Mouse (Mus musculus) neural tube, embryonic 15.5 days (tissue): ENCODE data around the gene Fmo3. TPM values are rescaled to one million over a fixed set of nuclear protein-coding genes. Genes with fewer than 3 reads are reported as not detected.

Experiments used
- ATAC-seq: fragments of 200-750 bp; cut with Nextera tagmentation; 2 replicates; pipeline ENCODE4 v1.8.0; 2017; ENCODE audit warnings: mild to moderate bottlenecking, moderate TSS enrichment, moderate library complexity; ENCODE audit not compliant: low FRiP score
- H3K27ac ChIP-seq: fragments of 300-500 bp; sonication (generic); replicated peaks from 2 replicates; pipeline ENCODE4 v1.5.1; 2015; ENCODE audit warnings: mild to moderate bottlenecking, inconsistent platforms
- H3K27me3 ChIP-seq: fragments of 300-500 bp; sonication (generic); replicated peaks from 2 replicates; pipeline ENCODE4 v1.6.1; 2015; ENCODE audit warnings: inconsistent platforms
- H3K36me3 ChIP-seq: fragments of 300-500 bp; sonication (generic); 2 replicates; pipeline ENCODE4 v1.6.1; 2015; ENCODE audit warnings: inconsistent platforms
- H3K4me1 ChIP-seq: fragments of 300-500 bp; sonication (generic); 2 replicates; pipeline ENCODE4 v1.6.1; 2015; ENCODE audit warnings: inconsistent platforms
- H3K4me2 ChIP-seq: fragments of 300-500 bp; sonication (generic); 2 replicates; pipeline ENCODE4 v1.6.1; 2015; ENCODE audit warnings: inconsistent platforms, mild to moderate bottlenecking, moderate library complexity
- H3K4me3 ChIP-seq: fragments of 300-500 bp; sonication (generic); replicated peaks from 2 replicates; pipeline ENCODE4 v1.5.1; 2015; ENCODE audit warnings: mild to moderate bottlenecking, inconsistent platforms
- H3K9ac ChIP-seq: fragments of 300-500 bp; sonication (generic); replicated peaks from 2 replicates; pipeline ENCODE4 v1.6.1; 2015; ENCODE audit warnings: mild to moderate bottlenecking, inconsistent platforms
- H3K9me3 ChIP-seq: fragments of 300-500 bp; sonication (generic); replicated peaks from 2 replicates; pipeline ENCODE4 v1.6.1; 2016; ENCODE audit warnings: inconsistent platforms
- WGBS: fragments of 180-500 bp; shearing (Covaris S2); methylation state at CpG from one replicate; pipeline ENCODE4 v1.1.7; 2015; ENCODE audit warnings: mixed read lengths; 5-methylcytosine and 5-hydroxymethylcytosine counted together
- polyA plus RNA-seq: library from polyadenylated mRNA; unstranded; fragments of >200 nt; fragmentation: Nextera tagmentation; extraction: Ambion mirVana; gene quantifications from 2 replicates; pipeline ENCODE4 v1.2.1, GENCODE M21; 2015

Fmo3 gene
- polyA plus RNA-seq, result not detected in 2 replicates

GRCm38 (mm10) chr1:162984428-162984827, at the start of gene Fmo3:
Gene Fmo3, minus strand, starts transcription at chr1:162984528.
- Histone ChIP-seq H3K36me3 (no peaks in the 10 kb centered on the region), H3K27ac (no peak within 1 kb of the TSS), H3K27me3 (no peaks in the 10 kb centered on the region), H3K4me2 (no peak within 1 kb of the TSS), H3K4me3 (no peak within 1 kb of the TSS), H3K9ac (no peak within 1 kb of the TSS), H3K9me3 (no peaks in the 10 kb centered on the region), H3K4me1 (no peaks in the 10 kb centered on the region)
- 86% methylated on average over 1 of the region's 1 CpGs for WGBS
- ATAC-seq, result no peak

- no peaks in the 10 kb centered on the region for H3K36me3 ChIP-seq
- no peak overlapping the region for H3K9ac ChIP-seq
- no peak overlapping the region for H3K4me3 ChIP-seq
- H3K4me2 ChIP-seq, result no peak overlapping the region
- no peaks in the 10 kb centered on the region for H3K27me3 ChIP-seq
- H3K4me1 ChIP-seq, result no peaks in the 10 kb centered on the region
- no peak overlapping the region for H3K27ac ChIP-seq
- H3K9me3 ChIP-seq, result no peaks in the 10 kb centered on the region
- no peak for ATAC-seq
These were observed 38.7 kb upstream of the Fmo3 start for GRCm38 (mm10) chr1:163023075-163023474.

GRCm38 (mm10) chr1:163009220-163009619, 24.9 kb upstream of the Fmo3 start:
- no peak overlapping the region for H3K9ac ChIP-seq
- no peaks in the 10 kb centered on the region for H3K4me1 ChIP-seq
- ATAC-seq, result no peak
- no peaks in the 10 kb centered on the region for H3K27me3 ChIP-seq
- no peaks in the 10 kb centered on the region for H3K36me3 ChIP-seq
- no peak overlapping the region for H3K27ac ChIP-seq
- H3K9me3 ChIP-seq, result no peaks in the 10 kb centered on the region
- H3K4me2 ChIP-seq, result no peak overlapping the region
- WGBS, result 88% methylated on average over 3 of the region's 3 CpGs
- no peak overlapping the region for H3K4me3 ChIP-seq

GRCm38 (mm10) chr1:163003496-163003895, 19.2 kb upstream of the Fmo3 start:
- Histone ChIP-seq H3K4me2 (no peak overlapping the region), H3K4me3 (no peak overlapping the region), H3K9ac (no peak overlapping the region), H3K9me3 (no peaks in the 10 kb centered on the region), H3K27me3 (no peaks in the 10 kb centered on the region), H3K27ac (no peak overlapping the region), H3K4me1 (no peaks in the 10 kb centered on the region), H3K36me3 (no peaks in the 10 kb centered on the region)
- no peak for ATAC-seq
- WGBS, result 93% methylated on average over 2 of the region's 2 CpGs

GRCm38 (mm10) chr1:163001271-163001829, 17.0 kb upstream of the Fmo3 start:
- H3K27me3 ChIP-seq, result no peaks in the 10 kb centered on the region
- H3K9me3 ChIP-seq, result no peaks in the 10 kb centered on the region
- 78% methylated on average over 4 of the region's 4 CpGs for WGBS
- no peak overlapping the region for H3K9ac ChIP-seq
- no peaks in the 10 kb centered on the region for H3K36me3 ChIP-seq
- H3K4me1 ChIP-seq, result no peaks in the 10 kb centered on the region
- H3K4me3 ChIP-seq, result no peak overlapping the region
- H3K27ac ChIP-seq, result no peak overlapping the region
- no peak for ATAC-seq
- no peak overlapping the region for H3K4me2 ChIP-seq

- no peak overlapping the region for H3K4me3 ChIP-seq
- H3K4me2 ChIP-seq, result no peak overlapping the region
- H3K9me3 ChIP-seq, result no peaks in the 10 kb centered on the region
- no peak overlapping the region for H3K27ac ChIP-seq
- no peak for ATAC-seq
- no peaks in the 10 kb centered on the region for H3K27me3 ChIP-seq
- 93% methylated on average over 3 of the region's 3 CpGs for WGBS
- H3K4me1 ChIP-seq, result no peaks in the 10 kb centered on the region
- no peaks in the 10 kb centered on the region for H3K36me3 ChIP-seq
- H3K9ac ChIP-seq, result no peak overlapping the region
These were observed 3.2 kb upstream of the Fmo3 start for GRCm38 (mm10) chr1:162987546-162987945.

GRCm38 (mm10) chr1:162986777-162987176, 2.4 kb upstream of the Fmo3 start:
- no peak for ATAC-seq

GRCm38 (mm10) chr1:162986121-162986748, 1.9 kb upstream of the Fmo3 start:
- Histone ChIP-seq H3K4me3 (no peak overlapping the region), H3K27ac (no peak overlapping the region), H3K27me3 (no peaks in the 10 kb centered on the region), H3K9me3 (no peaks in the 10 kb centered on the region), H3K4me1 (no peaks in the 10 kb centered on the region), H3K4me2 (no peak overlapping the region), H3K9ac (no peak overlapping the region), H3K36me3 (no peaks in the 10 kb centered on the region)
- ATAC-seq, result no peak
- 93% methylated on average over 2 of the region's 2 CpGs for WGBS

More at GRCm38 (mm10) chr1:162986777-162987176, 2.4 kb upstream of the Fmo3 start:
- Histone ChIP-seq H3K9me3 (no peaks in the 10 kb centered on the region), H3K27ac (no peak overlapping the region), H3K4me2 (no peak overlapping the region), H3K4me3 (no peak overlapping the region), H3K36me3 (no peaks in the 10 kb centered on the region), H3K27me3 (no peaks in the 10 kb centered on the region), H3K4me1 (no peaks in the 10 kb centered on the region), H3K9ac (no peak overlapping the region)
- WGBS, result 91% methylated on average over 1 of the region's 1 CpGs

GRCm38 (mm10) chr1:162963556-162963955, 20.8 kb downstream of the Fmo3 start:
- Histone ChIP-seq H3K27ac (no peak overlapping the region), H3K4me3 (no peak overlapping the region), H3K36me3 (no peaks in the 10 kb centered on the region), H3K27me3 (no peaks in the 10 kb centered on the region), H3K9me3 (no peaks in the 10 kb centered on the region), H3K9ac (no peak overlapping the region), H3K4me1 (no peaks in the 10 kb centered on the region), H3K4me2 (no peak overlapping the region)
- no peak for ATAC-seq
- 81% methylated on average over 2 of the region's 2 CpGs for WGBS

- no peaks in the 10 kb centered on the region for H3K4me1 ChIP-seq
- H3K9ac ChIP-seq, result no peak overlapping the region
- no peak for ATAC-seq
- no peaks in the 10 kb centered on the region for H3K9me3 ChIP-seq
- no peak overlapping the region for H3K27ac ChIP-seq
- no peak overlapping the region for H3K4me3 ChIP-seq
- no peak overlapping the region for H3K4me2 ChIP-seq
- no peaks in the 10 kb centered on the region for H3K27me3 ChIP-seq
- no peaks in the 10 kb centered on the region for H3K36me3 ChIP-seq
- 92% methylated on average over 1 of the region's 1 CpGs for WGBS
These were observed 26.9 kb downstream of the Fmo3 start for GRCm38 (mm10) chr1:162957422-162957821.

GRCm38 (mm10) chr1:162953079-162953478, 31.2 kb downstream of the Fmo3 start:
- H3K4me1 ChIP-seq, result no peaks in the 10 kb centered on the region
- H3K27ac ChIP-seq, result no peak overlapping the region
- ATAC-seq, result no peak
- no peak overlapping the region for H3K9ac ChIP-seq
- H3K4me3 ChIP-seq, result no peak overlapping the region
- H3K9me3 ChIP-seq, result no peaks in the 10 kb centered on the region
- H3K27me3 ChIP-seq, result no peaks in the 10 kb centered on the region
- H3K36me3 ChIP-seq, result no peaks in the 10 kb centered on the region
- WGBS, result 51% methylated on average over 2 of the region's 2 CpGs
- no peak overlapping the region for H3K4me2 ChIP-seq

GRCm38 (mm10) chr1:162949763-162950162, 34.6 kb downstream of the Fmo3 start:
- no peak overlapping the region for H3K4me3 ChIP-seq
- H3K9me3 ChIP-seq, result no peaks in the 10 kb centered on the region
- ATAC-seq, result no peak
- 89% methylated on average over 1 of the region's 1 CpGs for WGBS
- no peak overlapping the region for H3K4me2 ChIP-seq
- peaks cover 8% of the 10 kb centered on the region for H3K4me1 ChIP-seq
- H3K36me3 ChIP-seq, result no peaks in the 10 kb centered on the region
- H3K9ac ChIP-seq, result no peak overlapping the region
- H3K27me3 ChIP-seq, result no peaks in the 10 kb centered on the region
- H3K27ac ChIP-seq, result no peak overlapping the region
